Mouse (Mus musculus): ENCODE data around the gene Rgs6. TPM values are rescaled to one million over a fixed set of nuclear protein-coding genes. Genes with fewer than 3 reads are reported as not detected.

The Rgs6 gene
- polyA plus RNA-seq, 1 experiment: 8.0 TPM

- DNase-seq (ENCODE audit: low read depth): no peak
- TF ChIP-seq POLR2A (IDR thresholded peaks at IDR 0.05; ENCODE audit: borderline replicate concordance, extremely low read depth, insufficient read depth, insufficient read length, poor library complexity, severe bottlenecking) (no peak), CTCF (IDR thresholded peaks at IDR 0.05; ENCODE audit: borderline replicate concordance, extremely low read depth, insufficient read depth, insufficient read length) (no peak)
These were observed 292.6 kb downstream of the Rgs6 start for GRCm38 (mm10) chr12:82880711-82881110.

DNA sequence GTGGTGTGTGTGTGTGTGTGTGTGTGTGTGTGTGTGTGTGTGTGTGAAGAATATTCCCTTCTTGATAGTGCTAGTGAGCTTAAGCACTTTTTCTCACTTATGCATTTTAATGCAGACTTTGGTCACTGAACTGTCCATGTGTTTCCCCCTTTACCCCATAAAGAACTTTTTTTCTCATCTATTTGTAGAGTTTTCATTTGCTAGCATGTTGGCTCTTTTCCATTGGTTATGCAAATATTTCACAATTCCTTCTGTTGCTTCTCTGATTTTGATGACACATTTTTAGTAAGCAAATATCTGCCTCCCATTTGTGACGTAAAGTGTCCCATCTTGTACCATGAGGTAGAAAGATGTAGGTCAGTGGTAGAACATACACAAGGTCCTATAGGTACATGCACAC, 295.0 kb downstream of the Rgs6 start:
- no peak for DNase-seq (ENCODE audit: low read depth)

DNA sequence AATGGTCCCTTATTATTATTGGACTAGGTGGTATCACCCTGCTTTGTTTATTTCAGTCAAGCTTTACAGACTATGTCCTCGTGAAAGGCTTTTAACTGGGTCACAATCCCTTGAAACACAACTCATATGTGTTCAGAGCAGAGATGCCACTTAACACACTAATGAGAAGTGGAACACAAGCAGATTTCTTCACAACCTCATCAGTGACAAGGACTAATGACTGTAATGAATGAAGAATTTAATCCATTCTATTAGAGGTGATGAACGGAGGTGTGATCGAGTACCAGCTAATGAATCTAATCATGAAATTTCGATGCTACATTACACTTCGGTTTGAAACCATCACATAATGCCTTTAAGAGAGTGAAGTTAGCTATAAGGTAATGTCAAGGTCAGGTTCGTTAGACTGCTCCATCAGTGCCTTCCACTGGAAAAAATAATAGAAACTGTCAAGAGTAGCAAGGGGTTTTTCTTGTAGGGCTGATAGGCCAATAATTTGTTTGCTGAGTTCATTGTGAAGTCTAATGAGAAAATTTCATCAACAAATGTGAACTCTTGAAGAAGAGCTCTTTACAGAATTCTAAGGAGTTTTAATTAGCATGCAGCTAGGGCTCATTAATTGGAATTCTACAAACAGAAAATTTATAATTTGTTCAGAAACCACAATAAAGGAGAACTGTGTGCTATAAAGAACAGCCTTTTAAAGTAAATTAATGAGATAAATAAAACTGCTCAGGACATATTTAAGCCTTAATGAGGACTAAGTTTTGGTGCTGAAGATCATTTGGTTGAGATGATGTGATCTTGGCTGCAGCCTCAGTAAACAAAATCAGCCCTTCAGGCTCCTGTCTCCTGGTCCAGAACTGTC, 307.1 kb downstream of the Rgs6 start:
- TF ChIP-seq POLR2A (IDR thresholded peaks at IDR 0.05; ENCODE audit: borderline replicate concordance, extremely low read depth, insufficient read depth, insufficient read length, poor library complexity, severe bottlenecking) (no peak), CTCF (IDR thresholded peaks at IDR 0.05; ENCODE audit: borderline replicate concordance, extremely low read depth, insufficient read depth, insufficient read length) (no peak)
- peak; percentile 65 for DNase-seq (ENCODE audit: low read depth)

More for the DNA sequence above, 295.0 kb downstream of the Rgs6 start:
- no peak for TF ChIP-seq CTCF (IDR thresholded peaks at IDR 0.05; ENCODE audit: borderline replicate concordance, extremely low read depth, insufficient read depth, insufficient read length)
- TF ChIP-seq POLR2A (IDR thresholded peaks at IDR 0.05; ENCODE audit: borderline replicate concordance, extremely low read depth, insufficient read depth, insufficient read length, poor library complexity, severe bottlenecking): no peak

- DNase-seq (ENCODE audit: low read depth): peak; percentile 58
These were observed 317.7 kb downstream of the Rgs6 start for GRCm38 (mm10) chr12:82905773-82906172.

DNA sequence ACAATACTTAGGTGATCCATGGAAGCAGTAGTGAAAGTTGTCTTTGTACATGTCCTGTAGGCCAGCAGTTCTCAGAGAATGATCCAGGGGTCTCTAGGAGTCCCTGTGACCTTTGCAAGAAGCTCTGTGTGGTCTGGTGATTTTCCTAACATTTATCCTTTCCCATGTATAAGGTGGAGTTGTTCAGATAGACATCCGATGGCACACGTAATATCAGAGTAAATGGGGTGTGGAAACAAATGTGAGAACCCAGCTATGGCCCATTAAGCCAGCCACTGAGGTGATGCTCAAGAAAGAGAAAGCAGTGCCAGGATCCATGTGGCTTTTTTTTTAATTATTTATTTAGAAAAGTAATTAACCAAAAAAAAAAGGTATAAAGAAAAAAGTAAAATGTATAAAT, 322.8 kb downstream of the Rgs6 start:
- no peak for TF ChIP-seq CTCF (IDR thresholded peaks at IDR 0.05; ENCODE audit: borderline replicate concordance, extremely low read depth, insufficient read depth, insufficient read length)
- TF ChIP-seq POLR2A (IDR thresholded peaks at IDR 0.05; ENCODE audit: borderline replicate concordance, extremely low read depth, insufficient read depth, insufficient read length, poor library complexity, severe bottlenecking): no peak
- no peak for DNase-seq (ENCODE audit: low read depth)

More at GRCm38 (mm10) chr12:82905773-82906172, 317.7 kb downstream of the Rgs6 start:
- no peak for TF ChIP-seq CTCF (IDR thresholded peaks at IDR 0.05; ENCODE audit: borderline replicate concordance, extremely low read depth, insufficient read depth, insufficient read length)
- no peak for TF ChIP-seq POLR2A (IDR thresholded peaks at IDR 0.05; ENCODE audit: borderline replicate concordance, extremely low read depth, insufficient read depth, insufficient read length, poor library complexity, severe bottlenecking)

DNA sequence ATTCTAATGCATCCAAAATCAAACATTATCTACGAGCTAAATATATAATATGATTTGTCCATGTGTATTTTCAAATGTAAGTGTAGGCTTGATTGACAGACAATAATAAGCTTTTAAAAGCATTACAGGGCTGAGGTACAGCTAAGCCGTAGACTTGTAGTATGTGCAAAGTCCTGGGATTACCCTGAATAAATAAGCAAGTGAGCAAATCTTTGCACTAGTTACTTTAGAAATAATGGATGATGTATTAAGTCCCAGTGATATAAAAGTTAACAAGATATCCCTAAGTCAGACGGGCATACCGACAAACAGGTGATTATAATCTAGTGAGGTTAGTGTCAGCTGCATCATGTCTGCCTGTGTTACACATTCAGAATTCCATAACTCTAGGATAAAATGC, 326.0 kb downstream of the Rgs6 start:
- DNase-seq (ENCODE audit: low read depth): no peak
- no peak for TF ChIP-seq POLR2A (IDR thresholded peaks at IDR 0.05; ENCODE audit: borderline replicate concordance, extremely low read depth, insufficient read depth, insufficient read length, poor library complexity, severe bottlenecking)
- TF ChIP-seq CTCF (IDR thresholded peaks at IDR 0.05; ENCODE audit: borderline replicate concordance, extremely low read depth, insufficient read depth, insufficient read length): no peak

- TF ChIP-seq CTCF (IDR thresholded peaks at IDR 0.05; ENCODE audit: borderline replicate concordance, extremely low read depth, insufficient read depth, insufficient read length) (no peak), POLR2A (IDR thresholded peaks at IDR 0.05; ENCODE audit: borderline replicate concordance, extremely low read depth, insufficient read depth, insufficient read length, poor library complexity, severe bottlenecking) (no peak)
- DNase-seq (ENCODE audit: low read depth): no peak
These were observed 332.1 kb downstream of the Rgs6 start for GRCm38 (mm10) chr12:82920146-82920545.

GRCm38 (mm10) chr12:82921287-82922015, 333.4 kb downstream of the Rgs6 start:
- no peak for TF ChIP-seq CTCF (IDR thresholded peaks at IDR 0.05; ENCODE audit: borderline replicate concordance, extremely low read depth, insufficient read depth, insufficient read length)
- TF ChIP-seq POLR2A (IDR thresholded peaks at IDR 0.05; ENCODE audit: borderline replicate concordance, extremely low read depth, insufficient read depth, insufficient read length, poor library complexity, severe bottlenecking): no peak
- peak; percentile 65 for DNase-seq (ENCODE audit: low read depth)

DNA sequence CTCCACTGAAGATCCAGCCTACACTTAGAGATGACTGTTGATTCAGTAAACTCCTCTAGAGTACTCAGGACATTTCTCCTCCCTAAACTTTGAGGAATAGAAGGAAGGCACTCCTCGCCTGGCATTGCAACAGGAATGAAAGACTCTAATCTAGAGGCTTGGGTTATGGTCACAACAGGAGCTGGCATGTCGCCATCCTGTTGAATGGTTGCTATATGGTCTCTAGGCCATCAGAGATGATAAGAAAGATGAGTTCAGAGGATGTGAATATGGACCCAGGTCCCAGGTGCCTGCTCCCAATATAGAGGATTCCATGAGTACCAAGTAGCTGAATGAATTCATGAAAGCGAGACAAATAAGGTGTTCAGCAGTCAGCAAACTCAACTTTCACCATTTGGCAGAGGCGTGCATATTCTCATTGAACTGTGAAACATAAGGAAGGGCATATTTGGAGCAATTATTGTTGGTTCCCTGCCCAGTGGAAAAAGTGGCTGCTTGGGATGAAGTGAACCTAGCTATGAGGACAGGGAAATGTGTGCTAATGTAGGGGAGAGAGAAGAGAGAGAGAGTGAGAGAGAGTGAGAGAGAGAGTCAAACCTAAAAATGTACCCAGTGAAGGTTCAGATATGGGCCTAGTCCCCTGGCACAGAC, 334.9 kb downstream of the Rgs6 start:
- TF ChIP-seq POLR2A (IDR thresholded peaks at IDR 0.05; ENCODE audit: borderline replicate concordance, extremely low read depth, insufficient read depth, insufficient read length, poor library complexity, severe bottlenecking) (no peak), CTCF (IDR thresholded peaks at IDR 0.05; ENCODE audit: borderline replicate concordance, extremely low read depth, insufficient read depth, insufficient read length) (no peak)
- peak; percentile 39 for DNase-seq (ENCODE audit: low read depth)

GRCm38 (mm10) chr12:82932706-82933461, 344.8 kb downstream of the Rgs6 start:
- TF ChIP-seq CTCF (IDR thresholded peaks at IDR 0.05; ENCODE audit: borderline replicate concordance, extremely low read depth, insufficient read depth, insufficient read length) (no peak), POLR2A (IDR thresholded peaks at IDR 0.05; ENCODE audit: borderline replicate concordance, extremely low read depth, insufficient read depth, insufficient read length, poor library complexity, severe bottlenecking) (no peak)
- peak; percentile 84 for DNase-seq (ENCODE audit: low read depth)

Measured in brain, embryonic 14.5 days (tissue).